Mouse (Mus musculus) forebrain, embryonic 11.5 days (tissue): ENCODE data around the gene Maff. TPM values are rescaled to one million over a fixed set of nuclear protein-coding genes. Genes with fewer than 3 reads are reported as not detected.

ENCODE experiments used
- ATAC-seq: fragments of 200-750 bp; cut with Nextera tagmentation; replicated peaks from 2 replicates; pipeline ENCODE4 v1.8.0; 2017; ENCODE audit warnings: moderate TSS enrichment; ENCODE audit not compliant: low FRiP score
- DNase-seq: peaks from one replicate; pipeline ENCODE4 v3.0.0-alpha.2; 2017; ENCODE audit warnings: low spot score
- H3K27ac ChIP-seq: fragments of 300-500 bp; sonication (generic); 2 replicates; pipeline ENCODE4 v1.5.1; 2014; ENCODE audit warnings: low read depth, low read length
- H3K27me3 ChIP-seq: fragments of 300-500 bp; sonication (generic); 2 replicates; pipeline ENCODE4 v1.6.1; 2014; ENCODE audit warnings: mild to moderate bottlenecking, low read length, mixed read lengths; ENCODE audit not compliant: control insufficient read depth, insufficient read depth
- H3K36me3 ChIP-seq: fragments of 300-500 bp; sonication (generic); 2 replicates; pipeline ENCODE4 v1.6.1; 2014; ENCODE audit warnings: mild to moderate bottlenecking, low read length, moderate library complexity, mixed read lengths; ENCODE audit not compliant: control insufficient read depth, insufficient read depth
- H3K4me1 ChIP-seq: fragments of 300-500 bp; sonication (generic); replicated peaks from 2 replicates; pipeline ENCODE4 v1.6.1; 2014; ENCODE audit warnings: low read length, mixed read lengths; ENCODE audit not compliant: control insufficient read depth, insufficient read depth
- H3K4me2 ChIP-seq: fragments of 300-500 bp; sonication (generic); 2 replicates; pipeline ENCODE4 v1.6.1; 2014; ENCODE audit warnings: low read depth, mild to moderate bottlenecking, low read length, moderate library complexity, mixed read lengths; ENCODE audit not compliant: severe bottlenecking
- H3K4me3 ChIP-seq: fragments of 300-500 bp; sonication (generic); 2 replicates; pipeline ENCODE4 v1.5.1; 2014; ENCODE audit warnings: low read depth, low read length
- H3K9ac ChIP-seq: fragments of 300-500 bp; sonication (generic); 2 replicates; pipeline ENCODE4 v1.6.1; 2014; ENCODE audit warnings: low read length
- H3K9me3 ChIP-seq: fragments of 300-500 bp; sonication (generic); 2 replicates; pipeline ENCODE4 v1.6.1; 2016; ENCODE audit warnings: low read length, mixed read lengths; ENCODE audit not compliant: control insufficient read depth
- WGBS: fragments of 180-500 bp; shearing (Covaris S2); extraction: QIAGEN DNeasy Blood & Tissue Kit; methylation state at CpG from one replicate; pipeline ENCODE4 v1.1.7; 2014; 5-methylcytosine and 5-hydroxymethylcytosine counted together
- polyA plus RNA-seq: library from polyadenylated mRNA; unstranded; fragments of >200 nt; fragmentation: Nextera tagmentation; extraction: Ambion mirVana; gene quantifications from 2 replicates; pipeline ENCODE4 v1.2.1, GENCODE M21; 2014

Maff gene
- polyA plus RNA-seq, 1 experiment from 2014 or later: 1.5 TPM

DNA sequence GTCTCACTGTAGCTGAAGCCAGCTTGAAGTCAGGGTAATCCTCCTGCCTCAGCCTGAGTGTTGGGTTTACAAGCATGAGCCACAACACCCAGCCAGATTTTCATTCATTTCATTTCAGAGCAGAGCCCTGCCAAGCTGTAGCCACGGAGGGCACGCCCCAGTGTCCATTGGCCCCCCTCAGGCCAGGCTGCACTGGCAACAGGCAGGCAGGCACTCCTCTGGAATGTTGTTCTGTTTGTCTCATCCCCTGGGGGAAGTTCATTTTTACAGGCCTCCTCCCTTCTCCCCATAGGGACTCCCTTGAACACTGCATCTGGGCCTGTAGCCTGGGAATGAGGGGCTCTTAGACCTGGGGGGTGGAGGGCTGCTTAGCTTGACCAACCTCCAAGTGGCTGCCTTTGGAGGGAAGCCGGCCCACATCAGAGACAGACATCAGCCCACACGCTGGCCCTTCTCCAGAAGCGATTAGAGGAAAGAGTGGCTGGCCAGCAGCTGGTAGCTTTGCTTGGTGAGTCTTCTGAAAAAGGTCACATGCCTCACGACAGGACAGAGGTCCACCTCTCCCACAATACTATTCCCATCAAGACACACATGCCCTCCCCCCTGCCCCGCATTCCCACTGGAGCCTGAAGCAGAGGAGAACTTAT lies 45.1 kb downstream of the Maff start:
- no peak overlapping the region for H3K9ac ChIP-seq
- H3K36me3 ChIP-seq: no peaks in the 10 kb centered on the region
- no peak overlapping the region for H3K4me2 ChIP-seq
- H3K9me3 ChIP-seq: no peaks in the 10 kb centered on the region
- no peak overlapping the region for H3K27ac ChIP-seq
- no peak for ATAC-seq
- no peaks in the 10 kb centered on the region; the same call in 1 of the 2 replicates for H3K4me1 ChIP-seq
- DNase-seq: no peak
- H3K4me3 ChIP-seq: no peak overlapping the region
- no peaks in the 10 kb centered on the region for H3K27me3 ChIP-seq
- 60% methylated on average over 7 of the region's 7 CpGs for WGBS

DNA sequence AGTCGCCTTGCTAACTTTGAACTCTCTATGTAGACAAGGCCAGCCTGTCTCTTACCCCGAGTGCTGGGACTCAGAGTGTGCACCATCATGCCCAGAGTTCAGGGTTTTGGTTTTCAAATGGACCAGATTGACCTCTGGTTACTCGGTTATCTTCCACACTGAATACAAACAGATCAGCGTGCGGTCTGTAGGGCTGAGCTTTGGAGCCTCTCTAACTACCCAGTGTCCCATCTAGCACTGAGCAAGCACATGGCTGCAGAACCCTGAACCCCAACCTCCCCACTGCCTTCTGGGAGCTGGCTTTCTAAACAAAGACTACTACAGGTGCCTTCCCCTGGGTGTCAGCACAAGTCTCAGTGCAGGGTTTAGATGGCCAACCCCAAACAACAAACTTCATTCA lies 46.1 kb downstream of the Maff start:
- no peaks in the 10 kb centered on the region; the same call in 1 of the 2 replicates for H3K4me1 ChIP-seq
- whole genome bisulfite sequencing: 84% methylated on average over 5 of the region's 5 CpGs
- H3K4me3 ChIP-seq: no peak overlapping the region
- no peaks in the 10 kb centered on the region for H3K27me3 ChIP-seq
- H3K4me2 ChIP-seq: no peak overlapping the region
- no peak overlapping the region for H3K27ac ChIP-seq
- H3K36me3 ChIP-seq: no peaks in the 10 kb centered on the region
- DNase-seq: no peak
- no peak overlapping the region for H3K9ac ChIP-seq
- no peak for ATAC-seq
- no peaks in the 10 kb centered on the region for H3K9me3 ChIP-seq

DNA sequence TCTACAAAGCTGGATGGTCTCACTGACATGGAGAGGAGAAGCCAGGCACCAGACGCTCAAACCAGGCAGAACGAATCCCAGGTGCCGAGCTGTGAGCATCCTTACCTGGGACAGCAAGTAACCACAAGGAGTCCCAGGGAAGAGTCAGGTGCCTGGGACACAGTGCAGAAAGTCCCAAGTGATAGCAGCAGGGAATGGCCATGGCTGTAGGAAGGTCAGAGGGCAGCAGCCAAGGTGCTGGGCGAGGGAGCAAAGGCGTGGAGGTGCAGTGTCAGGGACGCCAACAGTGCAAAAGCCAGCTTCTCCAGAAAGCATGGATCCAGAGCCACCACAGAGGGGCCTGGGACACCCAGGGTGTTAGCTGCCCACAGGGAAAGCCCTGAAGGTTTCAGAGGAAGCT lies 46.7 kb downstream of the Maff start:
- Histone ChIP-seq H3K27ac (no peak overlapping the region), H3K4me1 (no peaks in the 10 kb centered on the region; the same call in 1 of the 2 replicates), H3K27me3 (no peaks in the 10 kb centered on the region), H3K36me3 (no peaks in the 10 kb centered on the region), H3K9ac (no peak overlapping the region), H3K9me3 (no peaks in the 10 kb centered on the region), H3K4me2 (no peak overlapping the region), H3K4me3 (no peak overlapping the region)
- 78% methylated on average over 6 of the region's 6 CpGs for WGBS
- ATAC-seq: no peak
- DNase-seq: no peak

DNA sequence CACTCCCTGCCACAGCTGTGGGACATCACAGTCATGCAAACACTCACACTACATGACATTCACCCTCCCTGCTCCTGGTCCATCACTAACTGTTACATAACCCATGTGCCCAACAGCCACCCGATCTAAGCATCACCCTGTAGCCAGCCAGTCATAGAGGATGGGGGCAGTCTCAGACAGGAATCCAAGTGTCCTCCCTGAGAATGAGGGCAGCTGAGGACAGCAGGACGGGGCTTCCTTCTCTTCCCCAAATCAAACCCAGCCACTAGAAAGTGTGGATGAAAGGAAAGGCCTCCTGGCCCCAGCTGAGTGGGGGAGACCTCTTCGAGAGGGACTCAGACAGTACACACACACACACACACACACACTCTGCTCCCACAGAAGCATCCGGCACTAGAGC lies 48.4 kb downstream of the Maff start:
- Histone ChIP-seq H3K9ac (no peak overlapping the region), H3K27ac (no peak overlapping the region), H3K4me3 (no peak overlapping the region), H3K4me1 (no peaks in the 10 kb centered on the region; the same call in 1 of the 2 replicates), H3K4me2 (no peak overlapping the region), H3K9me3 (no peaks in the 10 kb centered on the region), H3K36me3 (no peaks in the 10 kb centered on the region), H3K27me3 (no peaks in the 10 kb centered on the region)
- 93% methylated on average over 4 of the region's 4 CpGs for WGBS
- ATAC-seq: no peak
- DNase-seq: no peak

DNA sequence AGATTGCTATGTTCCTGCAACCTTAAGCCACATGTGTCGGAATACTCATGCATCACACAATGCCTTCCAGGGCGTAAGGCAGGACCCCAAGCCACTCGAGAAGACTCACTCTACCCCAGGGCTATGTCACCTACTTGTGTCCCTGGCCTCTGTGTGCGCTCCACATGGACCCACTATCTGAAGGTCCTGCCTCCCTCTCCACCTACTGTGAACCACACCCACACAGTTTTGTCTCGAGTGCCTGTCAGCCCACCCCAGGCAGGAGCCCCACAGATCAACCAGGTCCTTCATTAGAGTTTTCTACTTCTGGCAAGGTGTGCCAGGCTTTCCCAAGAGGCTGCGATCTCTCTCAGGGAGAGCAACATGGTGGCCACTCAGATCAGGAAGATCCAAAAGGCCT lies 48.9 kb downstream of the Maff start:
- ATAC-seq (no peak), DNase-seq (no peak)
- H3K9me3 ChIP-seq: no peaks in the 10 kb centered on the region
- H3K4me1 ChIP-seq: no peaks in the 10 kb centered on the region; the same call in 1 of the 2 replicates
- 86% methylated on average over 6 of the region's 6 CpGs for WGBS
- H3K27ac ChIP-seq: no peak overlapping the region
- no peak overlapping the region for H3K4me2 ChIP-seq
- no peak overlapping the region for H3K4me3 ChIP-seq
- H3K9ac ChIP-seq: no peak overlapping the region
- H3K27me3 ChIP-seq: no peaks in the 10 kb centered on the region
- H3K36me3 ChIP-seq: no peaks in the 10 kb centered on the region

DNA sequence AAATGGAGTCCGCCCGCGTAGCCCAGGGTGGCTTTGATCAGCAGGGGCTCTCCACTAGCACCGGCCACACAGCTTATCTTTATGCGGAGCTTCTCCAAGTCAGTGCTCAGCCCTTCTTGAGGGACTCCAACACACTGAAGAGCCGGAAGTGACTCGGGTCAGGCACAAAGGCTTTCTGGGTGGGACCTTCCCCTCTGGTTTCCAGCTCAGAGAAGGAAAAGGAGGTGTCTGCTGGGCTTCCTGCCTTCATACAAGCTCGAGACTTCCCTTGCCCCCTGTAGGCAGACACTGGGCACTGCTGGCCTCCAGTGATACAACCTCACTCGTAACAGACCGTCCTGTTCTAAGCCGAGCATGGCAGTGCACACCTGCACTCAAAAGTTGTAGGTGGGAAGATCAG lies 50.3 kb downstream of the Maff start:
- H3K4me2 ChIP-seq: no peak overlapping the region
- no peaks in the 10 kb centered on the region for H3K9me3 ChIP-seq
- H3K27ac ChIP-seq: no peak overlapping the region
- H3K9ac ChIP-seq: no peak overlapping the region
- no peaks in the 10 kb centered on the region for H3K36me3 ChIP-seq
- no peaks in the 10 kb centered on the region; the same call in 1 of the 2 replicates for H3K4me1 ChIP-seq
- DNase-seq: no peak
- ATAC-seq: no peak
- no peaks in the 10 kb centered on the region for H3K27me3 ChIP-seq
- 85% methylated on average over 11 of the region's 11 CpGs for WGBS
- H3K4me3 ChIP-seq: no peak overlapping the region

DNA sequence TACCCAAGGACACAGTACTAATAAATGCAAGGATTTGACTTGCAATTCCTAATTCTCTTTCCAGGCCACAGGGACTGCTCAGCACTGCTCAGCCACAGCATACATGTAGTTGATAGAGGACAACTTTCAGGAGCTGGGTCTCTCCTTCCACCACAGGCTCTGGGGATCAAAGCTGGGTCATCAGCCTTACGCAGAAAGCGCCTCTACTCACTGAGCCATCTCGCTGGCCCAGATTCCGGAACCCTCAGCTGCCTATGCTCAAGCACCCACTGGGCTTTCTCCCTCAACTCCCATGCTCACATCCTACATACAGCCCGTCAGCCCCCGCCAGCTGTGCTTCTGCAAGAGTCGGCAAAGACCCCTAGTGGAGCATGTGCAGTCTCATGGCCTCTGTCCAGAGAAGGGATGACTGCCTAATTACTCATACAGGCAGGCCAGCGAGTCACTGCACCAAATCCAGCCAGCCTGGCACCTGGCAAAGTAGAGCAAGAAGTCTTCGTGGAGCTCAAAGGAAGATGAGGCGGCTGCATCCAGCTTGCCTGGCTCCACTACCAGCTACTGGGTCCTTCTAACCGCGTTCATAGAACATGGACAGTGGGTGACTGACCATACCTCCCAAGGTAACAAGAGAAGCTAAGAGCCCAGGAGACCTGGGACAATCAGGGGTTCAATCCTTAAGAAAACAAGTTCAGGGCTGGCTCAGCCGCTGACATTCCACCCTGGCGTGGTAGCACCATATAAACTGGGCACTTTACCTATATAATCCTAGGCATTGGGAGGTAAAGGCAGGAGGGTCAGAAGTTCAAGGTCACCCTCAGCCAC lies 53.0 kb downstream of the Maff start:
- Histone ChIP-seq H3K4me2 (no peak overlapping the region), H3K4me3 (no peak overlapping the region), H3K9ac (no peak overlapping the region), H3K9me3 (no peaks in the 10 kb centered on the region), H3K27me3 (no peaks in the 10 kb centered on the region), H3K4me1 (peaks cover 8% of the 10 kb centered on the region; the same call in 1 of the 2 replicates), H3K36me3 (no peaks in the 10 kb centered on the region), H3K27ac (no peak overlapping the region)
- DNase-seq (no peak), ATAC-seq (no peak)
- WGBS: 88% methylated on average over 14 of the region's 14 CpGs

DNA sequence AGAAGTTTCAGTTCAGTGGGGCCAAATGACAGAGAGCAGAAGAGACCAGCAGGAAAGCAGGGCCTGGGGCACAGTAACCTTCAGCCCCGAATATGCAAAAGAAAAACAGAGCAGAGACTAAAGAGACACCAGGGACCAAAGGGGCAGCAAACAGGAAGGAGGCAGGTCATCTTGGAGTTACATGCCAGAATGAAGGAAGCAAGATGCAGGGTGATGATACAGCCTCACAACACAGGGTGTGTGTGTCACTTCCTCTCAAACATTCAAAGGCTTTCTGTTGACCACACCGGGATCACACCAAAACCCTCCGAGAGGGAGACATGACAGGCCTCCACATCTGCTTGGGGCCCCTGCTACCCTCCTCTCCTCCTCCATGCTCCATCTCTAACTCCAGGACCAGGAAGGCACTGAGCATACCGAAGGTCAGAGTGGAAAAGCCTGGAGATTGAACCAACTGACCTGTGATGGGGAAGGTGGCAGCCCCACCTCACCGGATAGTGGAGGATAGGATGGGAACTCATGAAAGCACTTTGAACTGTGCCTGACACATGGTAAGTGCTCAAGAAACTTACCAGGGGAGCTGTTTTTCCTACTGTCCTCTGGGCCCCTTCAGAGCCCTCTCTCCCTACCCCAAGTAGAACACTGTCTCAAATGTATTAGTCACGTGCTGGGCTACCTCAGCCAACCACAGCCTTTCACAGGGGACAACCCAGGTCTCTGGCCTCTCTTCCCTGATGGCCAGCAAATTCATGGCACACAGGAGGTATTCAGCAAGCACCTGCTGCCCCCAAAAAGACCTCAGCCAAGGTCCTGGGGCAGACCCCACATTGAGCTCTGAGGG lies 53.9 kb downstream of the Maff start:
- WGBS: 72% methylated on average over 6 of the region's 6 CpGs
- peaks cover 8% of the 10 kb centered on the region; the same call in 1 of the 2 replicates for H3K4me1 ChIP-seq
- no peaks in the 10 kb centered on the region for H3K36me3 ChIP-seq
- no peaks in the 10 kb centered on the region for H3K9me3 ChIP-seq
- no peak overlapping the region for H3K4me3 ChIP-seq
- no peak overlapping the region for H3K27ac ChIP-seq
- H3K27me3 ChIP-seq: no peaks in the 10 kb centered on the region
- ATAC-seq: no peak
- H3K9ac ChIP-seq: no peak overlapping the region
- no peak for DNase-seq
- no peak overlapping the region for H3K4me2 ChIP-seq
